Mouse (Mus musculus): ENCODE results near the gene Nfasc.

DNA sequence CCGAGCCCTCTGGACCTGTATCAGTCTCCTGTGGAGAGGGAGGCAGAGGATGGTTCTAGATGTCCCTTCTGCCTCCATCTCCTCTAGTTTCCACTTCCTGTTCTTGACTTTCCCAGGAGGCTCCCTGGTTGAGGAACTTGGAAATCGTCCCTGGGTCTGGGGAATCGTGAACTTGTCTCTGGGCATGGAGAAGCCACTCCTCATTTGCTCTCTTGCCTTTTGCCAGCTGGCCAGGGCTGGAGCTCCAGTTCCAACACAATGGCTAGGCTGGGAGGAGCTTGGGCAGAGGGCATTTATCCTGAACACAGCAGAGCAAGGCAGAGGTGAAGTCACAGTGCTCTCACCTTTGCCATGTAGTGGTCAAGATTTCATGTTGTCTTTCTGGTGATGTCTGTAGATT, 205.2 kb downstream of the Nfasc start:
- TF ChIP-seq POLR2A (IDR thresholded peaks at IDR 0.05; ENCODE audit: borderline replicate concordance, low read depth, low read length) (no peak), CTCF (IDR thresholded peaks at IDR 0.05; ENCODE audit: low read depth, low read length) (no peak)
